Mouse (Mus musculus) effector memory CD4-positive, alpha-beta T cell, adult 7 months (primary cell): ENCODE data around the gene Rpl29. TPM values are rescaled to one million over a fixed set of nuclear protein-coding genes. Genes with fewer than 3 reads are reported as not detected.

ENCODE experiments used
- polyA plus RNA-seq: library from polyadenylated mRNA; unstranded; fragments of 100-300 nt; shearing (Covaris generic); gene quantifications from one replicate; pipeline ENCODE4 v1.2.1, GENCODE M21; 2017

Rpl29 gene
- 701 TPM for polyA plus RNA-seq

DNA sequence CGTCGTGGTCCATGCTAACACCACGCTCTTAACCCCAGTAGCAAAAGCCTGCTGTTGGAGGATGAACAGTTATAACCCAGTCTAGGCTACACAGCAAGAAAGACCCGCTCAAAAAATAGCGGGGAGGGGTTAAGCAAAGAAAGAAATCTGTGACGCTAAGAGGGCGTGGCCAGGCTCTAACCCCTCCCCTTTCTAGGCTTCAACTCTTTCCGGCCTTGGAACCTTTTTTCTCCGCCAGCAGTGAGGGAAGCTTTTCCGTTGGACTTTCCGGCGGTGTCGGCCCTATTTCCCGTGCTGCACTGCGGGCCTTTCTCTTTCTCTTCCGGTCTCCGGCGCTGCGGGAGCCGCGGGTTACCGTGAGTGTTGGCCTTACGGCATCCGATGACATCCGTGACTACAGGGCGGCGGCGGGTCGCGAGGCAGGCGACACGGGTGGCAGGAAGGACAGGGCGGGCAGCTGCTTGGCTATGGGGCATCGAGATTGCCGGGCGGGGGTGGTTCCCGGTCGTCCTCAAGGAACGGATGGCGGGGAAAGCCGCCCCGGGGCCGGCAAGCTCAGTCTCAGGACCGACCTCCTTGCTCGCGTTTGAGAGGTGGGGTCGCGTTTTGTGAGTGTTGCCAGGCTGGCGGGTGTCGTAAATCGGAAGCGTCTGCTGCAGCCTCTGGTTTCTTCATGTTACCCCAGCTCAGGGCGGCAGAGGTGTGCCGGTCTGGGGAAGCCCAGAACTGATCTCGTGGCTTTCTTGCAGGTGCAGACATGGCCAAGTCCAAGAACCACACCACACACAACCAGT lies at the start of gene Rpl29:
TSS of gene Rpl29 (plus strand) at position 234 of the 794 bp plus-strand sequence.

DNA sequence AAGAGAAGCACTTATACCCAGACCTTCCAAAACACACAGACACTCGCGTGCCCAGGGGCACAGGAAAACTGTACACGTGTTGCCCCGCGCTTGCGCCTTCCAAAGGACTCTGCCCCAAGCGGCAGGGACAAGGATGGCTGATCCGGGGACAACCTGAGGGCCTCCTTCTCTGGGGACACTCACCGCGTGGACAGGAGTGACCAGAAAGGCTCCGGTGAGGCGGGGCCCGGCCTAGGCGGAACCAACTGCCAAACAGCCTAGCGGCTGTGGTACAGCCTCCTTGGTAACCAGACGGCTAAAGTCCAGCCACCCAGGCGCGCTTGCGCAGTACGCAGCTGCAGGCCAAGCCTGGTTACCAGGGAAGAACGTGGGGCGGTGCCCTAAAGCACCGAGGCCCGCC lies 18.1 kb downstream of the Rpl29 start, which contains the start of the genes Abhd14b and Abhd14a:
TSS of gene Abhd14b (plus strand) at position 112 of the 400 bp plus-strand sequence.
TSS of gene Abhd14a (minus strand) at position 331 of the 400 bp plus-strand sequence.

DNA sequence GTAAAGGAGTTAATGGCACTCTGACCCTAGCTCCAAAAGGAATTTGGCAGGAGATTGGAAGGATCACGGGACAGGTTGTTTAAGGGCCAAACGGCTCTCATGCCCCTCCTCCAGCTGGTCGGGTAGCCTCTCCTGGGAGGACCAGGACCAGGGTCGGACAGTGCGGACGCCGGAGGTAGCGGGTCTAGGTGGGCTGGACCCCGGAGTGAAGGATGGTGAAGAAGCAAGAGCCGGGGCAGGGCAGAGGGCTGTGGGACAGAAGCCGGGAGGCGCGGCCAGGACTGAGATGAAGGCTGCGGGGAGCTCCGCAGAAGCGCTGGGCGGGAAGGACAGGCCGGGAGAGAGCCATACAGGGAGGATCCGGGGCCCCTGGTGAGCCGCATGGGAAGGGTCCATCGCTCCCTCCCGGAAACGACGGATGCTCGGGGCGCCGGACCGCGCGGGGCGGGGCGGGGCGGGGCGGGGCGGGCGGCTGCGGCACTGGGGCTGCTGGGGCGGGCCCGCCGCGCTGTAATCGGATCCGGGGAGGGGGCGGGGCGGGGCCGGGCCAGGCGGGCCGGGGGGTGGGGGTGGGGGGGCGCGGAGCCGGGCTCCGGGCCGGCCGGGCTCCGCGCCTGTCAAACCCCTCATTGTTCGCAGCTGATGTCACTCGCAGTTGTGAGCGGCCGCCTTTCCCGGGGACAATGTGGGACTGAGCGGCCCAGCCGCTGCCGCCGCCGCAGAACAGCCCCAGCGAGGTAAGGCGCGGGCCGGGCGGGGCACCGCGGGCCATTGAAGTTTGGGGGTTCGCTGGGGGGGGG lies 24.2 kb downstream of the Rpl29 start, which contains the start of gene Pcbp4:
TSS of gene Pcbp4 (plus strand) at position 21 of the 800 bp plus-strand sequence.

DNA sequence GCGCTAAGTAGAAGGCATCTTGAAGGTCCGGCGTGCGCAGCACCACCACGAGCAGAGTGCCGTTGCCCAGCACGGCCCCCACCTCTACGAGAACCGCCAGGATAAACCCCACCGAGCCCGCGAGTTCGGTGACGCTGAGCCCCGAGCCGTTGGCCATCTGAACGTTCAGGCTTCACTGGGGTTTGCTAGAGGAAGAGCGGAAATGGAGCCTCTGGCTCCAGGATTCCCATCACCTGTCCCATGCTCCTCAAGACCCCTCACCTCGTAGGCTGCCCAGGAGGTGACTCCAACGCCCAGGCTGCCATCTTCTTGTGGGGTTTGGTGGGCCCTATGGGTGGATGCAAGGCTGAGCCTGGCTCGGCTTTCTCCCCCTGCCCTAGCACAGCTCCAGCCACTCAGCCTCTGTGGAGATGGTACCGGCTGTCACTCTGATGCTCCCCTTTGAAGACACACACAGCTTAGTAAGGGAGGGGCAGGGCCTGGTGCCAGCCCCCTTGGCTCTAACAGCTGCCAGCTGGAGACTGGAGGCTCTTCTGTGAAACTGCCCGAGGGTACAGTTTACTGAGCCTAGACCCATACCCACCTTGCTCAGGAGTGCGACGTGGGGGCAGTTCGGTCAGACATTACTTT lies 36.4 kb downstream of the Rpl29 start, which contains the start of gene Gpr62:
TSS of gene Gpr62 (minus strand) at position 368 of the 630 bp plus-strand sequence.

DNA sequence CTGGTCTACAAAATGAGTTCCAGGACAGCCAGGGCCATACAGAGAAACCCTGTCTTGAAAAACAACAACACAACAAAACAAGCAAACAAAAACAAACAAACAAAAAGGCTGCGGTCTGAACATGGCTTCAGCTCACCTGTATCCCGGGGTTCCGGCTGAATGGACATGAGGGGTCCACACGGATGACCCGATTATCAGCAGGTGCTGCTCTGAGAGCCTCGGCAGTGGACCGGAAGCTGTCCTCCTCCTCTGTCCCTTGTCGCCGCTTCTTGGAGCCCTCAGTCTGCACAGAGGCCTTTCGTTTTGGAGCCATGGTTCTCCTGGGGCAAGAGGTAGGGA lies 46.4 kb downstream of the Rpl29 start, which contains the start of gene Rrp9:
TSS of gene Rrp9 (plus strand) at position 301 of the 339 bp plus-strand sequence.

DNA sequence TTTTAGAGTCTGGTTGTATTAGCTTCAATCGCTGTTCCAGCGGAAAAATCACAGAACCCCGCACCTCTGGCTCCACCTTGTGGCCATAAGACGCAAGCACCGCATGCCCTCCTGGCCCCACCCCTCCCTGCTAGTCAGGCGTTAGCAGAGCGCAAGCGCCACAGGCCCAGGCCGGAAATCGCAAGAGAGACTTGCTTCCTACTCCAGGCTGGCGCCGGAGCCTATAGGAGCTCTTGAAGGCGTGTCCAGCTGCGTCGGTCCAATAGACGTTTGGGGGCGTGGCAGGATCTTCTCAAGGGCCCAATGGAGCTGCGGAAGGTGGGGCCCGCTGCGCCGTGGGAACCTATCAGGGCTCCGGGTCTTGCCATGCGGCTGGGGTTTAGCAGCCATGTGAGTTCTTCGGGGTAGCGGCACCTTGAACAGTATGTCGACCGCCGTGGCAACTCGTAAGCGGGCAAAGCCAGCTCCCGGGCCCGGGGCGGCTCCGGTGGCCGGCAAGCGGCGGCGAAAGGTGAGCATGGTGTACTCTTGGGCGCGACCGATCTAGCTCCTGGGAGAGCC lies 47.8 kb downstream of the Rpl29 start, which contains the start of gene Parp3:
TSS of gene Parp3 (minus strand) at position 26 of the 561 bp plus-strand sequence.

Other genes starting within 250 kb of the Rpl29 start
- 46.1 TPM for gene Ppm1m, start 229.7 kb upstream of the Rpl29 start, polyA plus RNA-seq
- gene Twf2, start 226.3 kb upstream of the Rpl29 start, polyA plus RNA-seq = 115 TPM
- gene Tlr9, start 206.9 kb upstream of the Rpl29 start, polyA plus RNA-seq = not detected
- gene Alas1, start 180.8 kb upstream of the Rpl29 start, polyA plus RNA-seq = 20.0 TPM
- 2.5 TPM for gene Poc1a, start 148.4 kb upstream of the Rpl29 start, polyA plus RNA-seq
- 28.5 TPM for gene Dusp7, start 60.8 kb upstream of the Rpl29 start, polyA plus RNA-seq
- gene Acy1, start 8.9 kb downstream of the Rpl29 start, polyA plus RNA-seq = 28.6 TPM
- 8.5 TPM for gene Abhd14b, start 18.0 kb downstream of the Rpl29 start, polyA plus RNA-seq
- gene Abhd14a, start 18.2 kb downstream of the Rpl29 start, polyA plus RNA-seq = 27.0 TPM
- 16.2 TPM for gene Pcbp4, start 23.8 kb downstream of the Rpl29 start, polyA plus RNA-seq
- not detected for gene Gpr62, start 36.5 kb downstream of the Rpl29 start, polyA plus RNA-seq
- 69.9 TPM for gene Rrp9, start 46.5 kb downstream of the Rpl29 start, polyA plus RNA-seq
- 43.0 TPM for gene Parp3, start 47.5 kb downstream of the Rpl29 start, polyA plus RNA-seq
- gene Iqcf1, start 70.5 kb downstream of the Rpl29 start, polyA plus RNA-seq = not detected
- not detected for gene Iqcf5, start 85.1 kb downstream of the Rpl29 start, polyA plus RNA-seq
- gene Iqcf3, start 132.2 kb downstream of the Rpl29 start, polyA plus RNA-seq = 1.1 TPM
- not detected for gene Iqcf4, start 141.5 kb downstream of the Rpl29 start, polyA plus RNA-seq
- not detected for gene Iqcf6, start 197.1 kb downstream of the Rpl29 start, polyA plus RNA-seq
- 0.29 TPM for gene Grm2, start 226.6 kb downstream of the Rpl29 start, polyA plus RNA-seq